Mouse (Mus musculus): ENCODE measurements around the gene Olfr658. TPM values are rescaled to one million over a fixed set of nuclear protein-coding genes. Genes with fewer than 3 reads are reported as not detected.

Olfr658 gene
- total RNA-seq (2012; rRNA removed) = not detected in 2 replicates
- total RNA-seq (2014; rRNA removed) = not detected in 2 replicates
- not detected in 2 replicates for polyA plus RNA-seq (2012; ENCODE audit: insufficient read length, low read depth)

- H3K4me1 ChIP-seq (ENCODE audit: control insufficient read depth in 1 of 2, insufficient read depth in 2 of 2) = peaks cover 0 to 4% of the 10 kb centered on the region in 2 experiments; a peak in 1 of 4 replicates
- H3K9ac ChIP-seq (ENCODE audit: insufficient read depth, low read depth) = no peak within 1 kb of the TSS
- H3K4me2 ChIP-seq (ENCODE audit: insufficient read depth, low read depth, poor library complexity, severe bottlenecking) = peak within 1 kb of the TSS; percentile 24; the same call in 1 of the 2 replicates
- no peaks in the 10 kb centered on the region for H3K27me3 ChIP-seq (replicated peaks)
- H3K4me3 ChIP-seq (replicated peaks in 1 of 3; ENCODE audit: low read depth in 2 of 3, low read length in 2 of 3, poor library complexity in 1 of 3) = no peak within 1 kb of the TSS
- H3K36me3 ChIP-seq (replicated peaks in 1 of 2; ENCODE audit: control insufficient read depth in 1 of 2, insufficient read depth in 1 of 2, low read length in 1 of 2) = no peaks in the 10 kb centered on the region
- dilution Hi-C loops (cut with MboI; ENCODE audit: extremely low pct_ligation_motif_present, extremely low pct_unique_long_range_greater_than_20kb, low sequenced_read_pairs) = no loop called here
- in situ Hi-C loops (cut with MboI; ENCODE audit: low pct_ligation_motif_present, low pct_unique_long_range_greater_than_20kb, low sequenced_read_pairs) = no loop called here
- DNase-seq (ENCODE audit: extremely low read depth) = peak; percentile 15
- H3K79me2 ChIP-seq (replicated peaks; ENCODE audit: control insufficient read depth, extremely low read depth, insufficient read depth, poor library complexity, severe bottlenecking) = no peaks in the 10 kb centered on the region
- H3K27ac ChIP-seq (ENCODE audit: insufficient read depth, low read depth) = no peak within 1 kb of the TSS
- TF ChIP-seq PAX5 (IDR thresholded peaks at IDR 0.05; ENCODE audit: low read length) (no peak), MAFK (IDR thresholded peaks at IDR 0.05; ENCODE audit: insufficient replicate concordance, low read length) (no peak), ELF1 (IDR thresholded peaks at IDR 0.05; ENCODE audit: low read depth, low read length) (no peak), MXI1 (IDR thresholded peaks at IDR 0.05; ENCODE audit: low read depth, low read length) (no peak), CTCF (conservative IDR thresholded peaks at IDR 0.05 in 1 of 2, IDR thresholded peaks at IDR 0.05 in 1 of 2; ENCODE audit: low read depth in 2 of 2, low read length in 2 of 2) (peak in 1 of 2 experiments; percentile 75; a peak in 2 of 4 replicates), EP300 (IDR thresholded peaks at IDR 0.05; ENCODE audit: low read length) (no peak), ZKSCAN1 (IDR thresholded peaks at IDR 0.05; ENCODE audit: borderline replicate concordance, low read depth, low read length) (no peak), USF1 (IDR thresholded peaks at IDR 0.05; ENCODE audit: low read depth, low read length) (no peak), E2F4 (IDR thresholded peaks at IDR 0.05; ENCODE audit: insufficient replicate concordance, low read depth, low read length) (no peak), RCOR1 (conservative IDR thresholded peaks at IDR 0.05; ENCODE audit: low read depth, low read length) (no peak), RAD21 (IDR thresholded peaks at IDR 0.05; ENCODE audit: low read depth, low read length) (peak; percentile 48), JUN (IDR thresholded peaks at IDR 0.05; ENCODE audit: insufficient read depth, low read depth, low read length) (no peak), SMC3 (IDR thresholded peaks at IDR 0.05; ENCODE audit: low read depth, low read length) (peak; percentile 62), MEF2A (IDR thresholded peaks at IDR 0.05; ENCODE audit: borderline replicate concordance, low read depth, low read length) (no peak), MYC (IDR thresholded peaks at IDR 0.05; ENCODE audit: low read depth, low read length) (0 out of 2 replicates have a peak, but pooled peaks have one; percentile 14), CHD2 (IDR thresholded peaks at IDR 0.05; ENCODE audit: low read length) (no peak), KAT2A (IDR thresholded peaks at IDR 0.05; ENCODE audit: insufficient replicate concordance, low read length) (no peak), USF2 (conservative IDR thresholded peaks at IDR 0.05; ENCODE audit: low read depth, low read length) (no peak), ETS1 (conservative IDR thresholded peaks at IDR 0.05; ENCODE audit: low read depth, low read length) (no peak), TBP (conservative IDR thresholded peaks at IDR 0.05; ENCODE audit: low read depth, low read length) (no peak), NELFE (IDR thresholded peaks at IDR 0.05; ENCODE audit: low read depth, low read length) (no peak), CHD1 (IDR thresholded peaks at IDR 0.05; ENCODE audit: low read depth, low read length) (no peak)
- H3K9me3 ChIP-seq (replicated peaks; ENCODE audit: low read length) = no peaks in the 10 kb centered on the region
Observed at GRCm38 (mm10) chr7:104646841-104647482, at the start of gene Olfr658. Gene Olfr658 (minus strand): TSS chr7:104647305.

Measured in CH12.LX (cell line).